Mouse (Mus musculus): Measurements from ENCODE around the gene Eml2. TPM values are rescaled to one million over a fixed set of nuclear protein-coding genes. Genes with fewer than 3 reads are reported as not detected.
"Not testable (repeated sequence)": the region's sequence is repeated elsewhere in the genome, so short reads cannot be mapped to it uniquely, and the experiment has no call there.

The Eml2 gene
- total RNA-seq (2021) = 10 to 100 TPM; 34.7 to 69.4 TPM
- 58.2 and 59.7 TPM in 2 replicates for polyA plus RNA-seq (2012; rRNA removed)
- long read RNA-seq, transcript Eml2-203 (19 exons, 2,255 nt) = major isoform, 16 of 21 reads
- long read RNA-seq, partial matches to known transcripts = 2 of 21 reads
- long read RNA-seq, other reads (novel, unspliced or antisense) = 3 of 21 reads

DNA sequence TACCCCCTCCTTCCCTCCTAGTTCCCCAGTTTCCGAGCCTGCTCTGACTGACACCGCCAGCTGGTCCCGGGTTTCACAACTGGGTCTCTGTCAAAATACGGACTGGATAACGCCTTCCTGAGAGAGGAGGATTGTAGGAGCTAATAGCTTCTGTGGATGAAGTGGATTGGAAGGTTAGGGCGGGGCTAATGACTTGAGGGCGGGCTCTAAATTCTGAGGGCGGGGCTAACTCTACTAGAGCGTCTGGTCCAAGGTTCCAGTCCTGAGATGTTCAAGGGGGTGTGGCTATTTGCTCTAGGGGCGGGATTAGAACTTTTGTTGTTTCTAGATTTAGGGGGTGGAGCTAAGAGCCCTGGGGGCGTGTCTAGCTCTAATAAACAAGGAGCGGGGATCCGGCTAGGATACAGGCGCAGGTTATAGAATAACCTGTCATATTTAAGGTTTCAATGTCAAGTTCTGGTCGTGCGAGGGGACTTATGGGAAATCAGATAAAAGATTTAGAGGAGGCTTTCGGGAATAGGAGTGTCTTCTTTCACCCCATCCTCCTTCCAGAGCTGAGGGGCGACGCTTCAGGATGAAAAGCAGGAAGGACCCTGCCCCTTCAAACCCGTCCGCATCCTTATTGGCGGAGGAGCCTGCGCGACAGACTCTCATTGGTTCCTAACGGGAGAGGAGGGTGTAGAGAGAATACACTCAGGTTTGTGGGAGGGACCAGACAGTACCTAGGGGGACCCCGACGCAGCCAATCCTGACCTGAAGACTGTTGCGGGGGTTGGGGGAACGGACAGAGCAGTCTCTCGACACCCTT, at the start of gene Eml2:
TSS of gene Eml2 (plus strand) at position 714 of the 808 bp plus-strand sequence.
- DNase-seq = peak; percentile 36

DNA sequence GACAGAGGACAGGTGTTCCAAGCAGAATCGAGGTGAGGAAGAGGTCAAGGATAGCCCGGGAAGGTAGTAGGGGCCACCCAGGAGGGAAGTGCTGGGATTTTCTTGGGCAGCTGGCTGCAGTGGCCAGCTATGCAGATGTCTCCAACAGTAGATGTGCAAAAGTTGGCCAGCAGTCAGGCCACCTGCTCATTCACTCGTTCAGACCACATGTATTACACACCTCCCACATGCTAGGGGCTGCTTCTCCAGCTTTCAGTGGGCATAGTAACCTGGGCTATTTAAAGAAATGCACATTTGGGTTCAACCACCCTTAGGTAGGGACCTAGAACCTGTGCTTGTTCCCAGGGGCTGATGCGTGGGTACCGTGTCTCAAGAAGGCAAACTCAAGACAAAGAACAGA, 48.5 kb upstream of the Eml2 start:
- DNase-seq = no peak

- no peak for DNase-seq
Observed at GRCm38 (mm10) chr7:19129396-19129795, 46.8 kb upstream of the Eml2 start.

DNA sequence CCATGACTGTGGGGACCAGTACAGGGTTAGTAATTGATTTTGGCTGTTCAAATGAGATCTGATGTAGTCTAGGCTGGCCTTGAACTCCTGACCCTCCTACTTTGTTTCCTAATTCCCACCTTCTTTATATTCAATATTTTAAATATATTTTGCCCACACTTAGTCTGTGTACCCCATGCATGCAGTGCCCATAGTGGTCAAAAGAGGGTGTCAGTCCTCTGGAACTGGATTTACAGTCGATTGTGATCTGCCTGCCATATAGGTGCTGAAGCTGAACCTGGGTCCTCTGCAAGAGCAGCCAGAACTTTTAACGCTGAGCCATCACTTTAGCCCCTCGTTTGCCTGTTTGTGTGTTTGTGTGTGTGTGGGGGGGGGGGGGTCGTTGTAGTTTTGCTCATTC, 45.6 kb upstream of the Eml2 start:
- DNase-seq = no peak

DNA sequence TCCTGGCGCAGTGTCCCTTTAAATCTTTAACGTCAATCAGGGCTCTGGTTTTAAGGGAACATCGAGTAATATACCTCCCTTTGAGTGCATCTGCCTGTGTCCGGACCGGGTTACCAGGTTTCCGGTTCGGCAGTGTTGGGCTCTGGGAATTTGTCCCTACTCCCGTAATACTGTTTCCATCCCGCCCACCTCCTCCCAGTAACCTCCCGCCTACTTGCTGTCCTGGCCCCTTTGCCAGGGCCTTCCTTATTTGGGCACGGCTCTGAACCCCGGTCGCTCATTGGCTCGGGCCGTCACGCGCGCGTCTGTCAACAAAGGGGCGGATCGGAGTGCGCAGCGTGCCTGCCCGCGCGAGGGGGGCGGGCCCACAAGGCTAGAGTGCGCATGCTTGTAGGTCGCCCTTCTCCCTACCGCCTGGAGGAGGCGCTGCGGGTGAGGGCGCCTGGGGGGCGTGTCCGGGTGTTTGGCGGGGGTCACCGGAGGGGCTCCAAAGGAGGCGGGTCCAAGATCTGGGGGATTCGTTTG, 44.8 kb upstream of the Eml2 start:
- DNase-seq = peak; percentile 99

GRCm38 (mm10) chr7:19136168-19136567, 40.1 kb upstream of the Eml2 start:
- no peak for DNase-seq

DNA sequence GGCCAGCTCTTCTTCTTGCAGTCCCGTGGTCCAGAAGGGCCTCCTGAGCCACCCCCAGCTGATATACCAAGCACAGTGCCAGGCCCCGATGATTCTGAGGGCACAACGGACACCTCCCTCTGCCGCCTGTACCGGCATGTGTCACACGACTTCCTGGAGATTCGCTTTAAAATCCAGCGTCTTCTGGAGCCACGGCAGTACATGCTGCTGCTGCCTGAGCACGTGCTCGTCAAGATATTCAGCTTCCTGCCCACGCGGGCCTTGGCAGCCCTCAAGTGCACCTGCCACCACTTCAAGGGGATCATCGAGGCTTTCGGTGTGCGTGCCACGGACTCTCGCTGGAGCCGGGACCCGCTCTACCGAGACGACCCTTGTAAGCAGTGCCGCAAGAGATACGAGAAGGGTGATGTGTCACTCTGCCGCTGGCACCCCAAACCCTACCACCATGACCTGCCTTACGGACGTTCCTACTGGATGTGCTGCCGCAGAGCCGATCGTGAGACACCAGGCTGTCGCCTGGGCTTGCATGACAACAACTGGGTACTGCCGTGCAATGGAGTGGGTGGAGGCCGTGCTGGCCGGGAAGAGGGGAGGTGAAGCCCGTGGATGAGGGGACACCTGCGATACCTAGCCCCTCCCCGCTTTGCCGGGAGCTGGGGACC, 39.4 kb upstream of the Eml2 start:
- no peak for DNase-seq

DNA sequence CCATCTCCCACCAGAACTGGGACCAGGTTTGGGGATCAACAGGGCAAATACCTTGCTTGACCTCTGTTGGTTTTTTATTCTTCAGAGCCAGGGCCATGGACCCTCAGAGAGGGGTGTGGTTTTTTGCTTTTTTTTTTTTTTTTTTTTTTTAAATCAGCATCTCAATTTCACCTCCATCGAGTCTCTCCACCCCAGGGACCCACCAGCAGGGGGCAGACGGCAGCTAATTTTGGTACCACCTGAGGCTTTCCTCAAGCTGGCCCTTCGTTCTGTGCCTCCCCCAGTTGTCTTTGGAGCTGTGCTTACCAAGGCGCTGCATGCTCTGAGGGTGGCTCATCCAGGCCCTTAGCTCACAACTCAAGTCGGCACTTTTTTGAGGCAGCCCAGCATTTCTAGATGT, 38.8 kb upstream of the Eml2 start:
- peak; percentile 59 for DNase-seq

DNA sequence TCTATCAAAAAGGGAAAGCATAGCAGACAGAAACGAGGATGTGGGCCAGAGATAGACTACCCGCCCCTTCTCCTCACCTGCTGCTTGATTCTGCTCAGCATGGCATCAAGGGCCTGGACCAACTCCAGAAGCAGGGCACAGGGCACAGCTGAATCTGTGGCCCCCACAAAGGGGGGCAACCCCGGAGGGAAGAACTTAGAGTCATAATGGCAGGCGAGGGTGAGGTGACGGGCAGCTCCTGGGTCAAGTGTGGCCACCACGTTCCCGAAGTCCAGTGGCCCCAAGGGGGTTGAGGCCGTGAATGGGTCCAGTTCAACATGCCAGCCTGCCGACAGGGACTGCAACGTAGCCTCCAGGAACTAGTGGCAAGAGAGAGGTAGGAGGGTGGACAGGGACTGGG, 29.4 kb upstream of the Eml2 start:
- no peak for DNase-seq

DNA sequence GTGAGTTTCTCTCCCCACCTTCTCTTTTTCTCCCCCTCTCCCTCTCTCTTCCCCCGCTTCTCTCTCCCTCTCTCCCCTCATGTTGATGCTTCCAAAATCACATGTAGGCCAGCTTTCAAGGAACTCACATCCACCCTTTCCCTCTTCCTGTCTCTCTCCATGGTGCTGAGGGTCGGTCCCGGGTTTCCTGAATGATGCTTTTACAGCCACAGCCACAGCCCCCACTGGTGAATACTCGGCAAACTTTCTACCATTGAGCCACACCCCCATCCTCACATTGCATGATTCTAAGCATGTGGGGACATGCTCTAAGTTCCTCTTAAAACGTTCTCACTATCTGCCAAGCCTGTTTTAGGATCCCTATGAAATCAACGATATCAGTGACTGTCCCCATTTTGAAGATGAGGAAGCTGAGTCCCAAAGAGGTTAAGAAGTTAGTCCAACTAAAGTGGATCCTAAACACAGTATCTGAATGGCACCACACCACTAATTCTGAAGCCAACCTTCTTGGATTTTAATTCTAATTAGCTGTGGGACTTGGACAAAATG, 28.6 kb upstream of the Eml2 start:
- no peak for DNase-seq

- DNase-seq = no peak
Observed at GRCm38 (mm10) chr7:19148180-19148874, 27.9 kb upstream of the Eml2 start.

DNA sequence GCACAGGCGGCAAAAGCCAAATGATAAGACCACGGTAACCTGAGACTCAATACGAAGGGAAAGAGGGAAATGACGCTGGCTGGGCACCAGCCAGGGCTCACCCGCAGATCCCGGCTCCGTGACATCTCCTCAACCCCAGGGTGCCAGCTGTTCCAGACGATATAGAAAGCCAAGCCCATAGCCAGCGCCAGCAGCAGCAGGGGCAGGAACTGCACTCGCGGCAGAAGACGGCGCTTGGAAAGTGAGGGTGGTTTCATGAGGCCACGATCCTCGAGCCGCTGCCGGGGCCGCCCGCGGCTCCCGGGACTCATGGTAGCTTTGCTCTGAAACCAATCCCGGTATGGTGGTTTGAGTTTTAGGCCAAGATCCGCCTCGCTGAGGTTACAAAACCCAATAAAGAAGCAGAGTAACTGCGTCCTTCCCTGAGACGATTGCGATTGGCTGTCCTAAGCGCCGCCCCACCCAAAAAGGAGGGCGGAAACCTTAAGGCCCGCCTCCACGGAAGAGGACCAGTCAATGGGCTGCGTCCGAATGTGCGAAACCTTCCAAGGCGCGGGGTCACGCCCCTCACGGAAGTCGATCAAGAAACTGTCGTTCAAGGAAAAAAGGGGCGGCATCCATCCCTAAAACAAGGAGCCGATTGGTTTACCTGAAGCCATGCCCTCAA, 27.2 kb upstream of the Eml2 start, which contains the start of gene Qpctl:
TSS of gene Qpctl (minus strand) at position 417 of the 667 bp plus-strand sequence.
- peak; percentile 99 for DNase-seq

DNA sequence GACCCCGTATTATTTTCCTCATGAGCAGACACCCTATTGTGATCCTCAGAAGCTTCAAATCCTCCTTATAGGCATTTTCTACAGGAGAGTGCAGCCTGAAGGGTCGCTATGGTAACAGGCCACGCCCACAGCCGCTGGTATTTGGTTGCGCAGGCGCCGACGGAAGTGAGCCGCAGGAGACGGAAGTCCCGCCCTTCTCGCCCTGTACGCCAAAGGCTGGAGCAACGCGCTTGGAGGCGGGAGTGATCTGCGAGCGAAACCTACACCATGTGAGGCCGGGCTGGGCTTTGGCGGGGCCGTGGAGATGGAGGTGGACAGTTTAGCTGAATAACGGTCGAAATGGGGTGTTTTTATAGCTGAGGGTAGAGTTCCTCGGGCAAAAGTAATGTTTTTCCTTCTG, 26.6 kb upstream of the Eml2 start, which contains the start of gene Snrpd2:
TSS of gene Snrpd2 (plus strand) at position 97 of the 400 bp plus-strand sequence.
- peak; percentile 96 for DNase-seq

DNA sequence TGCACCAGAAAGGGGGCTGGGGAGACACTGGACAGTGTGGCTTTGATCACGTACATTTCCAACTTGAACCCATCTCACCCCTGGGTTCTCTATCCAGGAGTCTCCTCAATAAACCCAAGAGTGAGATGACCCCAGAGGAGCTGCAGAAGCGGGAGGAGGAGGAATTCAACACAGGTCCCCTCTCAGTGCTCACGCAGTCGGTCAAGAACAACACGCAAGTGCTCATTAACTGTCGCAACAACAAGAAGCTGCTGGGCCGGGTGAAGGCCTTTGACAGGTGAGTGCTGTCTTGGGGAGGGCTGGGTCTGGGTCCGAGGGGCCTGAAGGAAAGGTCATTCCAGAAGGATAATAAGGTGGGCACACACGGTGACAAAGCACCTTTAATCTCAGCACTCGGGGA, 25.1 kb upstream of the Eml2 start:
- not testable (repeated sequence) for DNase-seq

- no peak for DNase-seq
Observed at GRCm38 (mm10) chr7:19154796-19155195, 21.4 kb upstream of the Eml2 start.

- DNase-seq = peak; percentile 82
Observed at GRCm38 (mm10) chr7:19155825-19156475, 20.3 kb upstream of the Eml2 start.

DNA sequence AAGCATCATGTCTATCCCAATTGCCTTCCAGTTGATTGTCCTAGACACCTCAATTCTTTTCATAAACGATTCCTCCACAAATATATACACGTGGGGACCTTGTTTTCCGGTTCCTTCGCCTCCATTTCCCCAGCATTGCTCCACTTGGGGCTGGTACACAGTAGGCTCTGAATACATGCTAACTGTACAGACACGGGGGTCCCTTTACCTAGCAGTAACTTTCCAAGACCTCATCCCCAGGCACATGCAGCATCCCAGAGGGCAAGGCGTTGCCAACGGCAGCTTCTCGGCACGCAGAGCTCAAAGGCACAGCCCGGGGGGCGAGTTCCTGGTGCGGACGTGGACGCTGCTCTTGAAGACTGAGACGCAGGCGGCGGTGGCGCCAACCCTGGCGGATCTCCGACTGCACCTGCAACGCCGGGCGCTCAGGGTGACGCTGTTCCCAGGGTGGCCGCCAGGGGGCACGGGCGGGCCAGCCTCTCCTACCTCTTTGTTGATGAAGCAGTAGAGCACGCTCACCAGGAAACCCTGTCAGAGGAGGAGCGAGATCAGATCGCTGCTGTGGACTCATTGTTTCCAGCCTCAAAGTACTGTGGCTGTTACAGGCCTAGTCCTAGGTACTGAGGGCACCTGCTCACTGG, 18.9 kb upstream of the Eml2 start:
- peak; percentile 91 for DNase-seq

DNA sequence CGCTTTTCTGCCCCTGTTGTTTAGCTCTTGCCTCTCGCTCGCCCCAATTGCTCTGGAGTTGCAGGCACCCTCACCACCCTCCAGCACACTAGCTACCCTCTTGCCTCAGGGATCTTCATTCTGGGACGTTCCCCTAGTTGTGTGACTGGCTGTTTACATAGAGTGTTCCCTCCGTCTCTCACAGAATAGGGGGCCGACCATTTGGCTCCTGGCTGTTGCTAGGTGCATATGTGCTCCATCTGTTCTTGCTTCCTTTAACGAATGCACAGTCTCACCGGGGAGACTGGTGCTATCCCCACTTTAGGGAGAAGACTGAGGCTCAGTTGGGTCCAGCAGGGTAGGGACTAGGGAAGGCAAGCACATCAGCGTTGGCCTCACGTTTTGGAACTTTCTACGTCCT, 17.6 kb upstream of the Eml2 start:
- no peak for DNase-seq

DNA sequence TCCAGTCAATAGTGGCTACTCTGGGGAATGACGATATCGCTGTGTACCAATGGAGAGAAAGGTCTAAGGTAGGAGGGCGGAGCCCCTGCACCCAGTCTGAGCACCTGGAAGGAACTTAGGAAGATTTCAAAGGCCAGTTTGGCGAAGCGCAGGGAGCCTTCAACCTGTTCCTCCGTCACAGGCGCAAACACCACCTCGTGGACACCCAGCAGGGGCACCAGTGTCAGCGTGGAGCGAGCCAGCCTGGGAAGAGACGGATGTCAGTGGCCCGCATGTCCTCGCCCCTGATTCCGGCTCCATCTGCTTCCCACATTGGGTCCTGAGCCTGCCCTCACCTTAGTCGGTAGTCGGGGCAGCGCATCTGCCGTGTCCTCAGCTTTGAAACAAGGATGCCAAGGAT, 16.8 kb upstream of the Eml2 start:
- DNase-seq = no peak

- no peak for DNase-seq
Observed at GRCm38 (mm10) chr7:19160115-19160514, 16.1 kb upstream of the Eml2 start.

Measured in adrenal gland, adult 2 months (tissue).